Mouse (Mus musculus) kidney, adult 2 months (tissue): ENCODE measurements at regions not wholly inside any gene's neighbourhood (a gene's known extent, or its start where the extent isn't known, plus 50 kb on each side); places are given as distances from the start of the nearest gene placed in this dataset.

ENCODE experiments used
- DNase-seq: peaks from one replicate; pipeline ENCODE4 v3.0.0; 2021
- H3K27ac ChIP-seq: fragments of 200-500 bp; 2 replicates; pipeline ENCODE4 v1.5.1; 2012; ENCODE audit warnings: low read depth, low read length, control low read depth, inconsistent platforms; ENCODE audit not compliant: insufficient read depth
- H3K27me3 ChIP-seq: fragments of 200-500 bp; replicated peaks from 2 replicates; pipeline ENCODE4 v1.6.1; 2012; ENCODE audit warnings: mild to moderate bottlenecking, moderate library complexity, low read length, inconsistent platforms; ENCODE audit not compliant: control insufficient read depth, insufficient read depth
- H3K36me3 ChIP-seq: fragments of 200-500 bp; 2 replicates; pipeline ENCODE4 v1.6.1; 2012; ENCODE audit warnings: mild to moderate bottlenecking, moderate library complexity, low read length, inconsistent platforms; ENCODE audit not compliant: control insufficient read depth, insufficient read depth
- H3K4me1 ChIP-seq: fragments of 200-500 bp; 2 replicates; pipeline ENCODE4 v1.6.1; 2011; ENCODE audit warnings: low read length; ENCODE audit not compliant: control insufficient read depth, insufficient read depth
- H3K4me3 ChIP-seq: fragments of 200-500 bp; 2 replicates; pipeline ENCODE4 v1.5.1; 2011; ENCODE audit warnings: mild to moderate bottlenecking, low read depth, low read length, control low read depth; ENCODE audit not compliant: insufficient read depth
- CTCF ChIP-seq: fragments of 200-500 bp; conservative IDR thresholded peaks from 2 replicates; pipeline ENCODE4 v1.5.1; 2011; ENCODE audit warnings: low read depth, mild to moderate bottlenecking, control low read depth, low read length, moderate library complexity, mixed read lengths; ENCODE audit not compliant: insufficient read depth, insufficient read length
- POLR2A ChIP-seq: fragments of 200-500 bp; IDR thresholded peaks from one replicate; pipeline ENCODE4 v1.6.1; 2011; ENCODE audit warnings: low read depth, low read length, control low read depth
- WGBS: fragments of 180-500 bp; shearing (Covaris S2); methylation state at CpG from one replicate; pipeline ENCODE4 v1.1.7; 2018; 5-methylcytosine and 5-hydroxymethylcytosine counted together

- no peaks in the 10 kb centered on the region for H3K36me3 ChIP-seq
- H3K4me1 ChIP-seq: no peaks in the 10 kb centered on the region
- no peak overlapping the region for H3K4me3 ChIP-seq
- peak; percentile 71 for DNase-seq
- TF ChIP-seq CTCF (no peak), POLR2A (no peak)
- H3K27ac ChIP-seq: no peak overlapping the region
- WGBS: 61% methylated on average over 5 of the region's 5 CpGs
- H3K27me3 ChIP-seq: no peaks in the 10 kb centered on the region
These were observed 211.7 kb downstream of the Rfpl4b start for GRCm38 (mm10) chr10:38609606-38610510.

GRCm38 (mm10) chr10:38586061-38586460, 235.5 kb downstream of the Rfpl4b start:
- H3K36me3 ChIP-seq: no peaks in the 10 kb centered on the region
- no peak for TF ChIP-seq CTCF
- no peak for TF ChIP-seq POLR2A
- H3K27me3 ChIP-seq: no peaks in the 10 kb centered on the region
- no peak overlapping the region for H3K27ac ChIP-seq
- no peaks in the 10 kb centered on the region for H3K4me1 ChIP-seq
- 62% methylated on average over 2 of the region's 2 CpGs for WGBS
- no peak for DNase-seq
- no peak overlapping the region for H3K4me3 ChIP-seq

DNA sequence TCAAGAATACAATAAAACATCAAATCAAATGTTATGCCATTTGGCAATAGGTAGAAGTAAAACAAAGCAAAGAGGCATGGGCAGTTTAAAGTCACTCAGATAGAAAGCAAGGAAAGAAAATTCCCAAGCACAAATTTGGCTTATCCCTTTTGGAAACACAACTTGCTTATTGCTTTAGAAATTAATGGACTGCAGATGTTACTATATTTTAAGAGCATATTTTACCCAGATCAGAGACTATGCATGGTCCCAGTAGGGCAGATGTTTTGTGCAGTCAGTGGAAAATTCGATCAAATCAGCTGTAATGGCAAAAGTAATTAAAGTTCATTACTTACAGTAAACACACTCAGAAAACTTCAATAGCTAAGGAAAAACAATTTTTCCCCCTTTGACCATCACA, 245.9 kb downstream of the Rfpl4b start:
- DNase-seq: no peak
- H3K36me3 ChIP-seq: no peaks in the 10 kb centered on the region
- no peak for TF ChIP-seq POLR2A
- TF ChIP-seq CTCF: no peak
- no peaks in the 10 kb centered on the region for H3K27me3 ChIP-seq
- H3K4me1 ChIP-seq: no peaks in the 10 kb centered on the region
- H3K4me3 ChIP-seq: no peak overlapping the region
- H3K27ac ChIP-seq: no peak overlapping the region
- 61% methylated on average over 1 of the region's 1 CpGs for whole genome bisulfite sequencing

DNA sequence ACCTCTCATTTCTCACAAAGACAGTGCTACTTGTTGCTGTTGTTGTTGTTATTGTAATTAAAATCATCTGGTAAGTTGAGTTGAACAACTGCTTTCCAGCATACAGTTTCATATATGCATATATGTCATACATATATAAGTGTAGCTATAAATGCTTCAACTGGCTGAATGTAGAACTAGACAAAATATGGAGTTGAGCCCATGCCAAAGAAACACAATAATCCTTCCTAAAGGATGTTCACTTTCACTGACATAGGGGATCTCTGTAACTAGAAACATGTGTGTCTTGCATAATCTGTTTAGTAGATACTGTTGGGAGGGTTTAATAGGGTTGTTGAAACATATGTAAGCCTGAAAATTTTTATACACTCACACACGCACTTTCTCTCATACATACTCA, 247.9 kb downstream of the Rfpl4b start:
- TF ChIP-seq CTCF (no peak), POLR2A (no peak)
- H3K27me3 ChIP-seq: no peaks in the 10 kb centered on the region
- H3K27ac ChIP-seq: no peak overlapping the region
- H3K4me1 ChIP-seq: no peaks in the 10 kb centered on the region
- no peak for DNase-seq
- WGBS: 90% methylated on average over 1 of the region's 1 CpGs
- no peaks in the 10 kb centered on the region for H3K36me3 ChIP-seq
- no peak overlapping the region for H3K4me3 ChIP-seq

DNA sequence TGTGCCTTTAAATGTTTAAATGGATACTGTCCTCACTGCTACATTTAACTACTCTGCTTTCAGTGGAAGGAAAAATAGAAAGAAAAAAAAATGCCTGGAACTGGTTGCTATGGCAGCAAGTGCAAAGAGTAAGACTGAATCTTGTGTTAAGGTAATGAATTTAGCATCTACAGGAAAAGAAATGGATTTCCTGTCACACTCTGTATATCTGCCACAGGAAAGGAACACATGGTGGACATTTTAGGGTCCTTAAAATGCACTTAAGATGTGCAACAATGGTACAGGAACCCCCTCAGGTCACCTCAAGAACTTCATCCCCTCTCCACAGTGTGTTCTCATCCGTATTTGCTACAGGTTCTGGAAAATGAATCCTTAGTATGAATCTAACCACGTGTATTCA, 248.4 kb downstream of the Rfpl4b start:
- Histone ChIP-seq H3K36me3 (no peaks in the 10 kb centered on the region), H3K4me3 (no peak overlapping the region), H3K4me1 (no peaks in the 10 kb centered on the region), H3K27ac (no peak overlapping the region), H3K27me3 (no peaks in the 10 kb centered on the region)
- TF ChIP-seq CTCF: no peak
- TF ChIP-seq POLR2A: no peak
- DNase-seq: no peak
- 72% methylated on average over 2 of the region's 2 CpGs for WGBS

DNA sequence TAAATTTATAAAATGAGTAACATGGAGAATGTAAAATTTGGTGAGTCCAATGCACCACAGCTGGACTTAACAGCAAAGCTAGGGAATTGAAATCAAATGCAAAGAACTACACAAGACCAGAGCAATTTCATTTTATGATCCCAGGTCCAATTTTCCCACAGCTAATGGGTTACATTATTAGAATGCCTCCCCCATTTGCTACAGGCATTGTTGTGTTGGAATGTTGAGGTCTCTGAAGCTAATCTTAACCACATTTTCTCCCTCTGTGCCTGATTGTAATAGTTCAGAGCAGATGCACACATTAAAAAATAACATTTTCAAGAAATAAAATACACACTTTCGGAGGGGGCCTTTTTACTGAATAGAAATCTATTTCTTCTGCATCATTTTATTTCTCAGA, 254.3 kb downstream of the Rfpl4b start:
- no peak for TF ChIP-seq CTCF
- TF ChIP-seq POLR2A: no peak
- Histone ChIP-seq H3K4me3 (no peak overlapping the region), H3K4me1 (no peaks in the 10 kb centered on the region), H3K27me3 (no peaks in the 10 kb centered on the region), H3K36me3 (no peaks in the 10 kb centered on the region), H3K27ac (no peak overlapping the region)
- 98% methylated on average over 1 of the region's 1 CpGs for WGBS
- no peak for DNase-seq

- no peaks in the 10 kb centered on the region for H3K4me1 ChIP-seq
- H3K36me3 ChIP-seq: no peaks in the 10 kb centered on the region
- DNase-seq: no peak
- H3K4me3 ChIP-seq: no peak overlapping the region
- WGBS: 43% methylated on average over 1 of the region's 1 CpGs
- no peaks in the 10 kb centered on the region for H3K27me3 ChIP-seq
- H3K27ac ChIP-seq: no peak overlapping the region
- TF ChIP-seq CTCF (no peak), POLR2A (no peak)
These were observed 255.2 kb downstream of the Rfpl4b start for GRCm38 (mm10) chr10:38566361-38566760.
